Mouse (Mus musculus) lung, postnatal 0 days (tissue): ENCODE measurements at regions not wholly inside any gene's neighbourhood (a gene's known extent, or its start where the extent isn't known, plus 50 kb on each side); places are given as distances from the start of the nearest gene placed in this dataset.
A peak's percentile ranks its signal among the peaks of the same experiment; 100 is the strongest.

Experiments used
- ATAC-seq: fragments of 200-750 bp; cut with Nextera tagmentation; 2 replicates; pipeline ENCODE4 v1.8.0; 2017; ENCODE audit warnings: moderate library complexity
- DNase-seq: peaks from one replicate; pipeline ENCODE4 v3.0.0-alpha.2; 2016; ENCODE audit warnings: low spot score
- H3K27ac ChIP-seq: fragments of 300-500 bp; sonication (generic); 2 replicates; pipeline ENCODE4 v1.5.1; 2014; ENCODE audit warnings: antibody characterized with exemption, mild to moderate bottlenecking, low read length, mixed read lengths
- H3K27me3 ChIP-seq: fragments of 300-500 bp; sonication (generic); replicated peaks from 2 replicates; pipeline ENCODE4 v1.6.1; 2014; ENCODE audit warnings: low read length, mixed read lengths; ENCODE audit not compliant: insufficient read depth
- H3K36me3 ChIP-seq: fragments of 300-500 bp; sonication (generic); 2 replicates; pipeline ENCODE4 v1.6.1; 2014; ENCODE audit warnings: low read length, mixed read lengths; ENCODE audit not compliant: insufficient read depth
- H3K4me1 ChIP-seq: fragments of 300-500 bp; sonication (generic); 2 replicates; pipeline ENCODE4 v1.6.1; 2014; ENCODE audit warnings: antibody characterized with exemption, low read depth, low read length, mixed read lengths; ENCODE audit not compliant: insufficient read depth
- H3K4me2 ChIP-seq: fragments of 300-500 bp; sonication (generic); replicated peaks from 2 replicates; pipeline ENCODE4 v1.6.1; 2014; ENCODE audit warnings: low read depth, mild to moderate bottlenecking, low read length, moderate library complexity, mixed read lengths
- H3K4me3 ChIP-seq: fragments of 300-500 bp; sonication (generic); 2 replicates; pipeline ENCODE4 v1.5.1; 2014; ENCODE audit warnings: low read depth, low read length
- H3K9ac ChIP-seq: fragments of 300-500 bp; sonication (generic); replicated peaks from 2 replicates; pipeline ENCODE4 v1.6.1; 2014; ENCODE audit warnings: low read depth, mild to moderate bottlenecking
- H3K9me3 ChIP-seq: fragments of 300-500 bp; sonication (generic); 2 replicates; pipeline ENCODE4 v1.6.1; 2016; ENCODE audit warnings: low read length, mixed read lengths
- CTCF ChIP-seq: IDR thresholded peaks from 2 replicates; pipeline ENCODE4 v1.5.1; 2016; ENCODE audit warnings: antibody characterized with exemption, mild to moderate bottlenecking
- EP300 ChIP-seq: IDR thresholded peaks from 2 replicates; pipeline ENCODE4 v1.6.1; 2016; ENCODE audit warnings: antibody characterized with exemption, mild to moderate bottlenecking, control low read depth
- WGBS: fragments of 180-500 bp; shearing (Covaris S2); extraction: QIAGEN DNeasy Blood & Tissue Kit; methylation state at CpG from one replicate; pipeline ENCODE4 v1.1.7; 2014; 5-methylcytosine and 5-hydroxymethylcytosine counted together

DNA sequence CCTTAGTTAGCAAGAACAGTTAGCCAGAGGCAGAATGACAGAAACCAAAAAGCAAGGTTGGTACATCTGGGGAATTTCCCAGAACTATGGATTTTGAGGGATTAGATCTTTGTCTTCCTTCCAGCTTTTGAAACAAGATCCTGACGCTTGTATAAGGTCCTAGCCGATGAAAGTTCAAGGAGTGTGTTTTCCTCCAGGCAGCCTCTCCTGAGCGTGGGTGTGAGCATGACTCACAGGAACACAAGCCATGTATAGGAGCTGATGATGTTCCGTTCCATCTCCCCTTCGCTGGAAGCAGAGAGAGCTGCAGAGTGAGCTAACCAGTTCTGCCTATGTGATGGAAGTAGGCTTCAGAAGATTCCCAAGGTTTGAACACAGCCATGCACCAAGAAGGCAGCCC lies 105.6 kb upstream of the Dhrs4 start:
- 77% methylated on average over 5 of the region's 5 CpGs for WGBS
- Histone ChIP-seq H3K36me3 (no peaks in the 10 kb centered on the region), H3K4me3 (no peak overlapping the region), H3K4me2 (no peak overlapping the region), H3K27me3 (no peaks in the 10 kb centered on the region), H3K27ac (no peak overlapping the region), H3K9me3 (no peaks in the 10 kb centered on the region), H3K9ac (no peak overlapping the region), H3K4me1 (no peaks in the 10 kb centered on the region)
- ATAC-seq (no peak), DNase-seq (no peak)
- TF ChIP-seq EP300 (no peak), CTCF (no peak)

GRCm38 (mm10) chr14:55386773-55387172 lies 91.8 kb upstream of the Dhrs4 start:
- DNase-seq = peak; percentile 10

DNA sequence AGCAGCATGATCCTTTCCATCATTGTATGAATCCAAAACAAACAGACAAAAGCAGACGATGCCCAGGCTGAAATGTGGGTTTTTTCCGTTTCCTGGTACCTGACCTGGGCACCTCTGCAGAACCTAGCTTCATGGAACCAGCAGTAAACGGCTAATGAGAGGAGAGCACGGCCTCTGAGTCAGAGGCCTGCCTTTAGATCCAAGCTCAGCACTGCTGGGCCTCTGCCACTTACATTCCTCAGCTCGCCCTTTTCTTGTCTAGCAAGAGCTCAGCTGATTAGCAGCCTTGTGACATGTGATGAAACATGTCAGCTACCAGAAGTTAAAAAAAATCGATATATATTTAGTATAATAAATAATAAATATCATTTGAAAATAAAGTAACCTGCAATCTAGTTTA lies 91.2 kb upstream of the Dhrs4 start:
- Histone ChIP-seq H3K4me1 (no peaks in the 10 kb centered on the region), H3K4me2 (no peak overlapping the region), H3K27me3 (no peaks in the 10 kb centered on the region), H3K4me3 (no peak overlapping the region), H3K9ac (no peak overlapping the region), H3K27ac (no peak overlapping the region), H3K9me3 (no peaks in the 10 kb centered on the region), H3K36me3 (no peaks in the 10 kb centered on the region)
- ATAC-seq = no peak
- TF ChIP-seq CTCF (no peak), EP300 (no peak)
- WGBS = 43% methylated on average over 6 of the region's 6 CpGs
- peak; percentile 26 for DNase-seq

More at GRCm38 (mm10) chr14:55386773-55387172, 91.8 kb upstream of the Dhrs4 start:
- no peaks in the 10 kb centered on the region for H3K9me3 ChIP-seq
- H3K4me2 ChIP-seq = no peak overlapping the region
- H3K4me1 ChIP-seq = no peaks in the 10 kb centered on the region
- no peak overlapping the region for H3K9ac ChIP-seq
- no peaks in the 10 kb centered on the region for H3K36me3 ChIP-seq
- ATAC-seq = no peak
- no peak overlapping the region for H3K4me3 ChIP-seq
- WGBS = 46% methylated on average over 6 of the region's 6 CpGs
- H3K27ac ChIP-seq = no peak overlapping the region
- H3K27me3 ChIP-seq = no peaks in the 10 kb centered on the region
- TF ChIP-seq CTCF = no peak
- TF ChIP-seq EP300 = no peak

DNA sequence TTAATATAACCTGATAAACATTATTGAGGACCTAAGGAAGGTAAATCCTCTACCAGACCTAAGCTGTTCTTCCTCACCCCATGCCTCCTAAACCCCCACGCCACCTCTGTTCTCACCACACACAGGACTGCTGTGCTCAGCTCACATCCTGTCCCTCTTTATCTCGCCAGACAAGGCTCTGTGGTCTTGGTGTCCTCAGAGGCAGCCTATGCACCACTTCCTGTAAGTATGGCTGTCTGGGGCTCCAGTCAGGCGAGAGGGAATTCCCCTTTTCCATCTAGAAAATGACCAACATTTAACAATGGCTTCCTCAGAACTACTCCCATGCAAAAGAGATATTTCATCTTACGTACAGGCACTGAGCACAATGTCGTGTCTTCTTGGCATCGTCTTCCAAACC lies 86.2 kb upstream of the Dhrs4 start:
- no peaks in the 10 kb centered on the region for H3K9me3 ChIP-seq
- no peaks in the 10 kb centered on the region for H3K4me1 ChIP-seq
- no peak overlapping the region for H3K4me2 ChIP-seq
- H3K9ac ChIP-seq = no peak overlapping the region
- H3K4me3 ChIP-seq = no peak overlapping the region
- H3K36me3 ChIP-seq = no peaks in the 10 kb centered on the region
- H3K27ac ChIP-seq = no peak overlapping the region
- ATAC-seq (peak; percentile 57), DNase-seq (peak; percentile 24)
- TF ChIP-seq CTCF (no peak), EP300 (no peak)
- 40% methylated on average over 6 of the region's 6 CpGs for WGBS
- H3K27me3 ChIP-seq = no peaks in the 10 kb centered on the region

DNA sequence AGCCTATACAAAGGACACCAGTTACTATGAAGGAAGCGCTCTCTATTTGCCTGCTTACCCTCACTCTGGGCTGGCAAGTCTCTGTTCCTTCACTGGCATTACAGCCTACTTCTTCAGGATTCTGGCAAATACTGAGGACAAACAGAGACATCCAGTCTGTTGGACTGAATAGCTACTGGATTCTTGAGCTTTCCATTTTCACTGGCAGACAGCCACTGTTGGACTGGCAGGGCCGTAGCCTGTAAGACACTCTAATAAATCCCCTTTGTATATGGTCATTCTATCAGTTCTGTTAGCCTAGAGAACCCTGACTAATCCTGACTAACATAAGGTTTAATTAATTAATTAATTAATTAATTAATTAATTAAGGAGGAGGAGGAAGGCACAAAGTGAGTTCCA lies 72.4 kb upstream of the Dhrs4 start:
- WGBS = 80% methylated on average over 2 of the region's 2 CpGs
- Histone ChIP-seq H3K9me3 (no peaks in the 10 kb centered on the region), H3K4me1 (no peaks in the 10 kb centered on the region), H3K36me3 (no peaks in the 10 kb centered on the region), H3K9ac (no peak overlapping the region), H3K4me2 (no peak overlapping the region), H3K4me3 (no peak overlapping the region), H3K27ac (no peak overlapping the region), H3K27me3 (no peaks in the 10 kb centered on the region)
- no peak for ATAC-seq
- TF ChIP-seq CTCF (no peak), EP300 (no peak)
- DNase-seq = no peak
